Mouse (Mus musculus) spleen, adult 2 months (tissue): ENCODE data around the gene Rfx5. TPM values are rescaled to one million over a fixed set of nuclear protein-coding genes. Genes with fewer than 3 reads are reported as not detected.

Experiments used
- DNase-seq, 2 experiments: peaks; one replicate each; pipeline versions ENCODE4 v3.0.0 to v3.0.0-alpha.2; 2012 to 2021; ENCODE audit warnings: low spot score in 2 of 2, low read depth in 1 of 2
- H3K27ac ChIP-seq: fragments of 200-500 bp; 2 replicates; pipeline ENCODE4 v1.5.1; 2012; ENCODE audit warnings: low read length, inconsistent platforms; ENCODE audit not compliant: insufficient read depth
- H3K27me3 ChIP-seq: fragments of 200-500 bp; 2 replicates; pipeline ENCODE4 v1.6.1; 2012; ENCODE audit warnings: mild to moderate bottlenecking, moderate library complexity, low read length, inconsistent platforms; ENCODE audit not compliant: control insufficient read depth, insufficient read depth
- H3K36me3 ChIP-seq: fragments of 200-500 bp; 2 replicates; pipeline ENCODE4 v1.6.1; 2012; ENCODE audit warnings: mild to moderate bottlenecking, low read length, inconsistent platforms; ENCODE audit not compliant: control insufficient read depth, insufficient read depth
- H3K4me1 ChIP-seq: fragments of 200-500 bp; 2 replicates; pipeline ENCODE4 v1.6.1; 2011; ENCODE audit warnings: inconsistent platforms; ENCODE audit not compliant: control insufficient read depth, insufficient read depth, insufficient read length
- H3K4me3 ChIP-seq: fragments of 200-500 bp; 2 replicates; pipeline ENCODE4 v1.5.1; 2011; ENCODE audit warnings: mild to moderate bottlenecking, inconsistent platforms; ENCODE audit not compliant: insufficient read depth, insufficient read length; ENCODE audit errors: extremely low read depth
- CTCF ChIP-seq: fragments of 200-500 bp; IDR thresholded peaks from 2 replicates; pipeline ENCODE4 v1.5.1; 2011; ENCODE audit warnings: mild to moderate bottlenecking, inconsistent platforms; ENCODE audit not compliant: insufficient read depth, insufficient read length, insufficient replicate concordance; ENCODE audit errors: extremely low read depth
- POLR2A ChIP-seq: fragments of 200-500 bp; IDR thresholded peaks from 2 replicates; pipeline ENCODE4 v1.6.1; 2011; ENCODE audit warnings: low read depth, low read length, inconsistent platforms
- WGBS: fragments of 180-500 bp; shearing (Covaris S2); methylation state at CpG from one replicate; pipeline ENCODE4 v1.1.7; 2018; 5-methylcytosine and 5-hydroxymethylcytosine counted together
- polyA plus RNA-seq: library from polyadenylated mRNA; depleted of rRNA; stranded (reverse); fragments of >200 nt; gene quantifications from 2 replicates; pipeline ENCODE4 v1.2.3, GENCODE M21; 2012

The Rfx5 gene
- polyA plus RNA-seq, 1 experiment, result 23.9 TPM

DNA sequence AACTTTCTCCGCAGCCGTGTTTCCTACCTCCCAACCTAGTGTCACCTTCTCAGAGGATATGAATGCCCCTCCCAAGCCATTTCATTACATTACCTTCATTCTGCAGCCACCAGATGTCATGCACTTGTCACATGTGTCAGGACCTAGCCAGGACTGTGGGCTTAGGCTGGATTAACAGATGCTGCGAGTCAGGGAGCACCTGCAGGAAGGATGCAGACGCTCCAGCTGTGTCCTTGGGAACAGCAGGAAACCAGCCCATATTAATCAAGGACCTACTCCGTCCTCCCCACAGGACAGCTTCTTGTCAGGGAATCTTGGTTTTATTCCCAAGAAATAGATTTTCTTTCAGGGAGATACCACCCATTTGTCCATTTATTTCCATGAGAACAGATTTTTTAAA, 6.4 kb downstream of the Rfx5 start:
- TF ChIP-seq CTCF (no peak), POLR2A (no peak)
- H3K4me3 ChIP-seq, result no peak overlapping the region
- no peak overlapping the region for H3K27ac ChIP-seq
- no peak for DNase-seq
- H3K27me3 ChIP-seq, result no peaks in the 10 kb centered on the region
- H3K4me1 ChIP-seq, result peaks cover 1% of the 10 kb centered on the region; the same call in 1 of the 2 replicates
- H3K36me3 ChIP-seq, result peaks cover 36% of the 10 kb centered on the region
- 88% methylated on average over 5 of the region's 5 CpGs for WGBS

DNA sequence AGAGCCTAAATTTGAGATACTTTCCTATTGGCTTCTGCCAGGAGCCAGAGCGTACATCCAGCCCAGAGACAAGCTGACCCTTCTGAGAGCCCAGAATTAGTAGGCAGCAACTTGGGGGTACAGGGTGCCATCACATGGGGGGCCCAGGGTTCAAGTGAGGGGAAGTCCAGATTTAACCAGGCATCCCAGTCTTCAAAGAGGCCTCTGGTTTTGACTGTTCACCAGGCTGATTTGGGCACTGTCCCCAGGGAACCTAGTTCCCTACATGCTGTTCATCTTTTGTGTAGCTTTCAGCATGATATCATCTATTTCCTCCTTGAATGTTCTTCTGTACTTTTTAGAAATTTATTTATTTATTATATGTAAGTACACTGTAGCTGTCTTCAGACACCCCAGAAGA, 11.1 kb downstream of the Rfx5 start:
- Histone ChIP-seq H3K27ac (peak overlapping the region; percentile 90), H3K4me3 (no peak overlapping the region), H3K36me3 (no peaks in the 10 kb centered on the region), H3K4me1 (peaks cover 18% of the 10 kb centered on the region; the same call in 1 of the 2 replicates), H3K27me3 (no peaks in the 10 kb centered on the region)
- no peak for TF ChIP-seq POLR2A
- no peak for TF ChIP-seq CTCF
- WGBS, result 97% methylated on average over 1 of the region's 1 CpGs
- DNase-seq, result no peak

DNA sequence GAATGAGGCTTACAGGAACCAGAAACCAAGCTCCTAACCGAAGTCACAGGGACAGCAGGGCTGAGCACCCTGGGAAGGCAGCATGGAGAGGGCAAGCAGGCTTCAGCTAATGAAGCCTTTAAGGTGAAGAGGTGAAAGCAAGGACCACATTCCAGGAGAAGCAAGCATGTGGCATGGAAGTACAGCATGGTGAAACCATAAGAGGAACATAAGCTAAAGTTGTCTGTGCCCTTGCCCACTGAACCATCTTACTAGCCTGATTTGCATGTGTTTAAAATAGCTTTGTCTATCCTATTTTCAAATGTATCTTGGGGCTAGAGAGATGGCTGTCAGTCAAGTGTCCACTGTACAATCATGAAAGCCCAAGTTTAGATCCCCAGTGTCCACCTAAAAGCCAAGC, 12.0 kb downstream of the Rfx5 start:
- Histone ChIP-seq H3K4me1 (peaks cover 18% of the 10 kb centered on the region; the same call in 1 of the 2 replicates), H3K27ac (peak overlapping the region; percentile 82), H3K36me3 (no peaks in the 10 kb centered on the region), H3K27me3 (no peaks in the 10 kb centered on the region), H3K4me3 (peak overlapping the region; percentile 42; the same call in 1 of the 2 replicates)
- TF ChIP-seq POLR2A (no peak), CTCF (no peak)
- 37% methylated on average over 1 of the region's 1 CpGs for WGBS
- DNase-seq, result no peak

DNA sequence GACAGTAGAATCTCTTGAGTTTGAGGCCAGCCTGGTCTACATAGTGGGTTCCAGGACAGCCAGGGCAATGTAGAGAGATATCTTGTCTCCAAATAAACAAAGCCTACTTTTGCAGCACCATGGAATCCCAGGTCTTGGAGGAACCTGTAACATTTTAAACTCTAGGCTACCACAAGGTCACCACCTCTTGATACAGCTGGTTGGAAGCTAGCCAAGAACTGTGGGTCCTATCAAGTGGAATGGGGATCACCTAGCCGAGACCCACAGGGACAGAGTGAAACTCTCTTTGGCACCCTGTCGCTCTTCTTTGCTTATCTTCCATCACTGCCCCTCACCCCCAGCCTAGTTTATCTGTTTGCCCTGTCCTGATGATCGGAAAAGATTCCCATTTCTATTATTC, 18.7 kb downstream of the Rfx5 start:
- 87% methylated on average over 3 of the region's 3 CpGs for WGBS
- no peak for DNase-seq
- Histone ChIP-seq H3K4me1 (peaks cover 6% of the 10 kb centered on the region; the same call in 1 of the 2 replicates), H3K4me3 (no peak overlapping the region), H3K27ac (no peak overlapping the region), H3K27me3 (no peaks in the 10 kb centered on the region), H3K36me3 (no peaks in the 10 kb centered on the region)
- TF ChIP-seq POLR2A (no peak), CTCF (no peak)

DNA sequence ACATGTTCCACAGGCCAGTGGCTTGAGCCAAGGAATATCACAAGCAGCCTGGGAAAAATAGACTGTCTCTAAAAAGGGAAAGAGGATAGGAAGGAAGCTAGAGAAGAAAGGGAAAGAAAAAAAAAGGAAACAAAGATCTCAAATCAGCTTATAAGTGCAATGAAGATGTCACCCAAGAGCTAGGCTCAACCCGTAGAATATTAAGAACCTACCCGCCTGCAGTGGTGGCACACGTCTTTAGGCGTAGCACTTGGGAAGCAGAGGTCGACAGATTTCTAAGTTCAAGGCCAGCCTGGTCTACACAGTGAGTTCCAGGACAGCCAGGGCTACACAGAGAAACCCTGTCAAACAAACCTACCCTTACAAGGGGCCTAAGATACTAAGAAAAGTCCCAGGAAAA, 19.7 kb downstream of the Rfx5 start:
- Histone ChIP-seq H3K27me3 (no peaks in the 10 kb centered on the region), H3K36me3 (no peaks in the 10 kb centered on the region), H3K4me3 (no peak overlapping the region), H3K4me1 (peaks cover 3% of the 10 kb centered on the region; the same call in 1 of the 2 replicates), H3K27ac (no peak overlapping the region)
- WGBS, result 86% methylated on average over 5 of the region's 5 CpGs
- no peak for TF ChIP-seq CTCF
- no peak for TF ChIP-seq POLR2A
- no peak for DNase-seq

DNA sequence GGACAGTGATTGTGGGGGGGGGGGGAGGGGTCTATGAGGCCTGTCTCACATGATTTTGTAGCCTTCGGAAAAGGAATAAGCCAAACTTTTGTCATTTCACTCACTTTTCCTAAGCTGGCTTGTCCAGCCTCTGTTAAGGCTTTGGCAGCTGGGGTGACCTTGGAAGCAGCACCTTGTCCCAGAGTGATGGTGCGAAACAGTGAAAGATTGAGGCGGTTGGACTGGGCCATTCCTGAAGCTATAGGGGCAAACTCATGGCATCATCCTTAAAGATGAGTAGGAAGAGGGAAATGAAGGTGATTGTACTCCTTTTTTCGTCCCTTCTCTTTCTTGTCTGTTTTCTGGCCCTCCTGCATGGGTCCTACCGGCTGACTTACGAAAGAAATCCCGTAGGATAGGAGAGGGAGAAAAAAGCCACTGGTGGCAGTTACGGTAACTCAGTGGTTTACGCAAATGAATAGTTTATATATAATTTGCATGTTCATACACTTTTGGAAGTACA, 20.2 kb downstream of the Rfx5 start:
- WGBS, result 30% methylated on average over 9 of the region's 9 CpGs
- Histone ChIP-seq H3K27ac (peak overlapping the region; percentile 22; the same call in 1 of the 2 replicates), H3K4me3 (peak overlapping the region; percentile 52), H3K27me3 (no peaks in the 10 kb centered on the region), H3K4me1 (peaks cover 3% of the 10 kb centered on the region; the same call in 1 of the 2 replicates), H3K36me3 (no peaks in the 10 kb centered on the region)
- TF ChIP-seq POLR2A (no peak), CTCF (no peak)
- DNase-seq, result no peak

DNA sequence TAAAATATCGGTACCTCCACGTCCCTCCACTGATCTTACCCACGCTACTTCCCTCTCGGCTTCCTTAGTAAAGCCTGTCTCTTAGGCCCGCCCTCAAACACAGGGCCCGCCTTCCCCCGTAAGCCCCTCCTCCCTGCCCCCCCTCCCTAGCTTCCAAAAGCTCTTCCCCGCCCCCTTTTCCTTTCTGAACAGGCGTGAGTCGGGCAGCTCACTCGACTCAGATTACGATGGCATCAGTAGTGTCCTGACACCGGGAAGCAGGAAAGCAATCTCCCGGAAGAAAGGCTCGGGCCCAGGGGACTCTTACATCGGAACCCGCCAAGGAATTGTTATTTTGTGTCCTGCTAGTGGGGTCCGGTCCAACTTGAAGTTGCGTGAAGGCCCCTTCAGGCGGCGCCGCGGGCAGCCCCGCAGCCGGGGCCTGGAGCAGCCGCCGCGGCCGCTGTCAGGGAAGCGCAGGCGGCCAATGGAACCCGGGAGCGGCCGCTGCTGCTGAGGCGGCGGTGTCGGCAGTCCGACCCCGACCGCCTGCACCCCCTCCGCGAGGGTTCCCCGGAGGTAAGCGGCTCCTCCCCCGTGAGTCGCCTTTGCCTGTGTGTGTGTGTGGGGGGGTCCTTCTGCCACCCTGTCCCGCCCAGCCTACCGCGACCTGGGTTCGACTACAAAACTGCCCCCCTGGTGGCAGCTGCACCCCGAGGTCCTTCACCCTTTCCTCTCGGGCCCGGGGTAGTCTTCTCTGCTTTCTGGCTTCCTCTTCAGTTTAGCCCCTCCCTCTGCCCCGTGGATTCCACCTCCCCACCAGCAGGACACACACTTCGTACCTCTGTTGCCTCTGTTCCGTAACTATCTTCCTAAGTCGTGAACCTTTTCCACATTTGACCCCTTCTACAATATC, 20.9 kb downstream of the Rfx5 start, which contains the start of gene Pi4kb:
TSS of gene Pi4kb (plus strand) at position 204 of the 895 bp plus-strand sequence.
- Histone ChIP-seq H3K27ac (peak within 1 kb of the TSS; percentile 97), H3K27me3 (no peaks in the 10 kb centered on the region), H3K4me3 (peak within 1 kb of the TSS; percentile 93), H3K4me1 (peaks cover 3% of the 10 kb centered on the region; the same call in 1 of the 2 replicates), H3K36me3 (no peaks in the 10 kb centered on the region)
- 1% methylated on average over 55 of the region's 57 CpGs for WGBS
- no peak for TF ChIP-seq CTCF
- peak; percentile 29; the same call in 1 of the 2 replicates for TF ChIP-seq POLR2A
- DNase-seq, result peak; percentile 83 to 93
